Mouse (Mus musculus) CH12F3 (cell line): ENCODE data around the gene Eif3c.

Experiments used
- in situ Hi-C: fragments of 300-500 bp; cut with MboI; formaldehyde crosslinking; loops from 2 replicates; pipeline ENCODE4 v1.14.3; 2020; ENCODE audit warnings: low sequenced_read_pairs

Eif3c gene

GRCm38 (mm10) chr7:126566094-126566765, at the start of gene Eif3c:
Eif3c (minus strand) TSS chr7:126566411.
- in situ Hi-C loops = no loop called here

- in situ Hi-C loops = no loop called here
These were observed 46.5 kb upstream of the Eif3c start for GRCm38 (mm10) chr7:126612736-126613135.

DNA sequence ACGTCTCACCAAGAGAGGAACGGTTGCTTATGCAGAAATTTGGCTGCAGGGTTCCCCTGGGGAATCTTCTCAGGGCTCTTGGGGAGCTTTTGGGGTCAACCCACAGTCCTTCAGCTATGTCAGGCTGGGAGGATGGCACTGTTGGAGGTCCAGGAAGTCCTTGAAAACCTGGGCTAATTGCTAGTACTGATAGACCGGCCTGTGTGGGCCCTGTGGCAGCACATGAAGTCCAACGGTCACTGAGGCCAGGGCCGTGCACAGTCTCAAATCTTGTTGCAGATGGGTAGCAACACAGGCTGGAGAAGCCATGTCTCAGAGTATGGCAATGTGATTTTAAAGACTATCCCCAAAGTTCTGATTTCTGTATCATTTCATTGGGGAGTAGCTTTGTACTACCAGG, 41.6 kb upstream of the Eif3c start:
- in situ Hi-C loops = no loop called here

- in situ Hi-C loops = no loop called here
These were observed 40.9 kb upstream of the Eif3c start for GRCm38 (mm10) chr7:126607064-126607463.

DNA sequence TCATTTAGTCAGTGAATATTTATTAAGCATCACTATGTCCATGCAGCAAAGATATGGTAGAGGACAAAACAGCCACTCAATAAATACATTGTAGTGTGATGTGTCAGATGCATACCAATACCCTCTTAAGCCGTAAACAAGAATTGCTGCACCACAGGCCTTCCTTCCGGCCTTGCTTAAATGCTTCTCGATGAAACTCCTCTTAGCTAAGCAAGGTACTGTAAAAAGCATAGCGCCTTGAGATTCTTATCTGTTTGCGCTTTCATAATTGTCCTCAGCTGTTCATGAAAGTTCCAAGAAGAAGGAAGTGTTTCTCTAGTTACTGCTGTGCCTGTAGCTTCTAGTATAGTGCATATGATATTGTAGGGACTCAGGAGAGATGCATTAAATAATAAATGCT, 40.4 kb upstream of the Eif3c start:
- in situ Hi-C loops = no loop called here

GRCm38 (mm10) chr7:126602650-126603049, 36.4 kb upstream of the Eif3c start:
- in situ Hi-C loops = no loop called here

DNA sequence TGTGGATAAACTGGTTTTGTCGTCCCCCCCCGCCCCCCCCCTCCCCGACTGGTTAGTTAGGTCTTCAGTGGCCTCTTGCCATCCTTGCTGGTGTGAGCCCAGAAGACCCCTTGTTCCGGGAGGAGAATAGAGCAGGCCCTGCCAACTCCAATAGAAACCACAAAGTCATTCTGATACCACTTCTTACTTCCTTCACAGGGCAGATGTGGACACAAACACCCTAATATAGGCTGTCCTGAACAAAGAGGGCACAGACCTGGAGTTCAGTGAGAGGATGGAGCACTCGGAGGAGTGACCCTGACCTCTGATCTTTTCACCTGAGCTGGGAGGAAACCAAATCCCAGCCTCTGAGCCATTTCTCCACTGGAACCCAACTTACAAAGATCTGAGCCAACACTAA, 35.7 kb upstream of the Eif3c start:
- in situ Hi-C loops = no loop called here

- in situ Hi-C loops = no loop called here
These were observed 32.7 kb upstream of the Eif3c start for GRCm38 (mm10) chr7:126598919-126599318.

- in situ Hi-C loops = no loop called here
These were observed 30.2 kb upstream of the Eif3c start for GRCm38 (mm10) chr7:126596414-126596813.

DNA sequence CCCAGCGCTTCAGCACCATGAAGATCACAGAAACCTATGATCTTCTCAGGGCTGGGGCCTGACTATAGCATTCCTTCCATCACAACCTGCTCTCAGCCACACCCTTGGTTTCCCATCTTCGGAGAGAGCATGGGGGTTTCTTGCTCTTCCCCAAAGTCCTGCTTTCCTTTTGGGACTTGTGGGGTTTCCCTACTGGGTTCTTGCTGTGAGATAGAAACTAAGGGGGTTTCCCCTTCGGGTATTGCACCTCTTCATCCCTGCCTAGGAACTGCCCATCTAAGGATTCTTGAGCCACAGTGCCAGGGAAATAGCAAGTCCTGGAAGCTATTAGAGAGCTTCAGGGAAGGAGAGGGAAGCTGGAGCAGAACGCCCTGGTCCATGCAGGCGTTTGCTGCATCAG, 29.7 kb upstream of the Eif3c start:
- in situ Hi-C loops = no loop called here

GRCm38 (mm10) chr7:126594862-126595561, 28.8 kb upstream of the Eif3c start, which contains the start of gene Il27:
Il27 (minus strand) TSS chr7:126594941.
- in situ Hi-C loops = loop anchor here (5.0 kb wide), 1 partner anchor 32 kb away; no protein-coding TSS in a partner anchor

GRCm38 (mm10) chr7:126587779-126588178, 21.6 kb upstream of the Eif3c start:
- in situ Hi-C loops = no loop called here

DNA sequence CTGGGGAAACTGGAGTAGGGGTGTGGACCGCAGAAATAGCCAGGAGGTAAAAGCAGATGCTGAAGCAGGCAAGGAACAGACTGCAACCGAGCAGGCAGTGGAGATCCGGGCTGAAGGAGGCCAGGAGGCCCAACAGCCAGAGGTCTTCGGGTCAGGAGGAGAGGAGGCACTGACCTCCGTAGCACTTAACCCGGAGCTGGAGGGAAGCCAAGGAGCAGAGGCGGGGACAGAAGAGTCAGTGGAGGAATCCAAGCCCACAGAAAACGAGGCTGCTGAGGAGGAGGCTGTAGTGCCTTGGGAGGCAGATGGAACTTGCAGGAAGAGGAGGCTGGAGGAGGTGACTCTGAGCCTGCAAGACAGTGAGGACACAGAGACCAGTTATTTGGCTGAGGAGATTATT, 20.6 kb upstream of the Eif3c start:
- in situ Hi-C loops = no loop called here

GRCm38 (mm10) chr7:126585717-126586116, 19.5 kb upstream of the Eif3c start, which contains the start of gene Cln3:
Cln3 (minus strand) TSS chr7:126585817.
- in situ Hi-C loops = no loop called here

DNA sequence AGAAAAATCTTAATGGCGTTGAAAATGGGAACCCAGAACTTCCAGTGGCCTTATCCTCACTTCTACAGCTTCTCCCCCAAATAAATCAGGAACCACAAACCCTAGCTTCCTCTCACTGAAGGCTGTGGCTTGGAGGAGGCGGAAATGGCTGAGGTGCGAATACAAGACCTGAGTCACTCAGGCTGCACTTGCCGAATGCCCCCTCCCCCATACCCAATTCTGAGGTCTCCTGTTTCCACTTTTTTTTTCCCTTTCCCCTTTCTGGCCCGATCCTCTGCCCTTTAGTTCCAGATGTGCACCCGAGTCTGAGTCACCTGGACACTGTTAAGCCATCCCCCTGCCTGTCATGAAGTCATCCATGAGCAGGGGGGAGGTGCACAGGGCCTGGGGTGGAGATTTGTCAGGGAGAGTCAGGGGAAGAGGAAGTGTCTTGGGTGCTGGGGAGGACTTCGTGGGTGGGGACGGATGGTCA, 18.3 kb upstream of the Eif3c start, which contains the start of gene Apobr:
Gene Apobr, plus strand, starts transcription at position 437 of the 472 bp plus-strand sequence.
- in situ Hi-C loops = no loop called here

DNA sequence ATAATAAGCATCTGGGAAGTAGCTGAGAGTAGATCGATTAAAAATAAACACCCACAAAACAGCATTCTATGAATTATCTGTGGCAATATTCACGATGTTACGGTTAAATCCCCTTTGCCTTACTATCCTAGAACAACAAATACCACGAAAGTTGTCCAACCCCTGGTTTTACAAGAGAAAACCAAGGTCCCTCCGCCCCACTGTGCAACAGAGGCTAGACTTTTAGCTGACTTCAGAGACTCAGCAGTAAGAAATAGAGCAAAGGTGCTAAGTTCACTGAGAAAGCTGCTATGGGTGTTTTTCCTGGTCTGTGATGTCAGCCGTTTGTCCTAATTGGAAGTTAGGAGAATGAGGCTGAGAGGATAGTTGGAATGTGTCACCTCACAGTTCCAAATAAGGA, 17.6 kb upstream of the Eif3c start:
- in situ Hi-C loops = no loop called here

- in situ Hi-C loops = no loop called here
These were observed 17.1 kb upstream of the Eif3c start for GRCm38 (mm10) chr7:126583251-126583709.

- in situ Hi-C loops = no loop called here
These were observed 16.5 kb upstream of the Eif3c start for GRCm38 (mm10) chr7:126582759-126583158.

- in situ Hi-C loops = no loop called here
These were observed 15.4 kb upstream of the Eif3c start for GRCm38 (mm10) chr7:126581661-126582060.

GRCm38 (mm10) chr7:126579172-126579571, 13.0 kb upstream of the Eif3c start:
- in situ Hi-C loops = loop anchor here (10.0 kb wide), 2 partner anchors 56 to 116 kb away; partner anchors contain the start of genes Bola2, Nupr1 and Slx1b

DNA sequence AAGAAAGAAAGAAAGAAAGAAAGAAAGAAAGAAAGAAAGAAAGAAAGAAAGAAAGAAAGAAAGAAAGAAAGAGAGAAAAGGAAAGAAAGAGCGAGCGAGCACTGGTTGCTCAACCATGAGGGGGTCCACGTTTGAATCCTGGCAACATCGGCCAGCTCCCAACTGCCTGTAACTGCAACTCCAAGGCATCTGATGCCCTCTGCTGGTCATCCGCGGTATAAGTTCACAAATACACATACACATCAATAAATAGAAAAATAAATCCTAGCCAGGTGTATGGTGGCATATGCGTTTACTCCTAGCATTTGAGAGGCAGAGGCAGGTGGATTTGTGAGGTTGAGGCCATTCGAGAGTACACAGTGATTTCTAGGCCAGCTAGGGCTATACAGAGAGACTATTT, 10.7 kb upstream of the Eif3c start:
- in situ Hi-C loops = loop anchor here (10.0 kb wide), 2 partner anchors 58 to 118 kb away; partner anchors contain the start of genes Bola2, Nupr1 and Slx1b

- in situ Hi-C loops = no loop called here
These were observed 518 bp downstream of the Eif3c start for GRCm38 (mm10) chr7:126565693-126566092.
